Mouse (Mus musculus) CD4-positive, CD25-positive, alpha-beta regulatory T cell, adult 4 months (primary cell): Measurements from ENCODE around the gene Slco3a1. TPM values are rescaled to one million over a fixed set of nuclear protein-coding genes. Genes with fewer than 3 reads are reported as not detected.

Experiments
- ATAC-seq: one replicate; pipeline ENCODE4 v1.8.0; 2017
- polyA plus RNA-seq, 2 experiments: library from polyadenylated mRNA; unstranded; fragments of 100-300 nt; shearing (Covaris generic); gene quantifications; one replicate each; pipeline ENCODE4 v1.2.1; 2017

The Slco3a1 gene
- polyA plus RNA-seq: 10 to 100 TPM; 16.7 to 18.0 TPM

DNA sequence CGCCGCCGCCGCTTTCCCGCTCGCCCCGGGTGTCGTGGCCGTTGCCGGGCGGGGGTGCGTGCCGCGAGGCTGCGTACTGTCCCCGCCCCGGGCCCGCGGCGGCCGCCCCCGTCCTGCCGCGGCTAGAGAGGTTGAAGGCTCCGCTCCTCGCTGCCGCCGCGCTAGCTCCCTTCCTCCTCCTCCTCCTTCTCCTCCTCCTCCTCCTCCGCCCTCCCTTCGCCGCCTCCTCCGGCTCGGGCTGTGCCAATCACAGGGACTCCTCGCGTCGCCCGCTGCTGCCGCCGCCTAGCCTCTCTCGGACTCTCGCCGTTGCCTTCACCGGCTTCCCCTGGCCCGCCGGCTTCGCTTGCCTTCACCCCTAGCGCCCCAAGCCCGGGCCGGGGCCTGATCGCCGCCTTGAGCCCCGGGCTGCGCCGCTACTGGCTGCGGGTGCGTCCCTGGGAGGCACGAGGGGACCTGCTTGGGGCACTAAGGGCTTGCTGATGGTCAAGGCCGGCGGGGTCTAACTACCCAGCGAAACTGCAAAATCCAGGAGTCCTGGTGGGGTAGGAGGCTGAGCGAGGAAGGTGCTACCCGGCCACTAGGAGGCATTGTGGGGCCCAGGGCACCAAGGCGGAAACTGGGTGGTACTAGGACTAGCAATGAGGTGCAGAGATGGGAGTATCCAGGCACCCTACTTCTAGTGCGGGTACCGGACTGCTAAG lies at the start of gene Slco3a1:
Gene Slco3a1, minus strand, starts transcription at position 173 of the 704 bp plus-strand sequence.
- peak; percentile 73 for ATAC-seq

DNA sequence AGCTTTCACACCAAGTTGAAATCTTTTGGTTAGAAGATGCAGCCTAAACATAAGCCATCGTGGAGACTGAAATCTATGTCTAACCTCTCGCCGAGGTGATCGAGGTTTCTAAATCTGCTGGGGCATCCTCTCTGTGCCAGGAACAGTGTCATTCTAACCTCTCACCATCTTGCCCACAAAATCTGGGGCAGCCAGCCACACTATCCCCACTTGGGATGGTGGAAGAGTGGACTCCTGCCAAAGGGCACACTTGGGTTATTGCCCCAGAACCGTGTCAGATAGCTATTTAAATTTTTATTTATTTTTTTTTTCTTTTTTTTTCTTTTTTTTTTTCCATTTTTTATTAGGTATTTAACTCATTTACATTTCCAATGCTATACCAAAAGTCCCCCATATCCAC lies 46.4 kb upstream of the Slco3a1 start:
- no peak for ATAC-seq

DNA sequence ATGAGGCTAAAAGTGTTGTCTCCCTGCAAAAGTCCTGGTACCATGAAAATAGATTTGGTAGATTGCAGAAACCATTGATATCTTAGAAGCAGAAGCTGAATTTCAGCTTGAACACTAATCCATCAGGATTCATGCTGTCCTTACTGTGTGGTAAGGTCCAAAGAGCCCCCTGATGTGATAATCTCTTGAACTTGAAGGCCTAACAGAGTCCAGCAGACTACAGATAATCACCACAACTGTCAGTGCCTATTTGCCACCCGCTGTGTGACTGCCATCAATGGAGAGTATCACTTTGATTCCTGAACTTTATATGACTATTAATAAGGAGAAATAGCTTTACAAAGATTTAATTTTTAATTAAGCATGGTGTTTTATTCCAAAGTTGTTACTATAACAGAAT lies 24.8 kb upstream of the Slco3a1 start:
- ATAC-seq: no peak

DNA sequence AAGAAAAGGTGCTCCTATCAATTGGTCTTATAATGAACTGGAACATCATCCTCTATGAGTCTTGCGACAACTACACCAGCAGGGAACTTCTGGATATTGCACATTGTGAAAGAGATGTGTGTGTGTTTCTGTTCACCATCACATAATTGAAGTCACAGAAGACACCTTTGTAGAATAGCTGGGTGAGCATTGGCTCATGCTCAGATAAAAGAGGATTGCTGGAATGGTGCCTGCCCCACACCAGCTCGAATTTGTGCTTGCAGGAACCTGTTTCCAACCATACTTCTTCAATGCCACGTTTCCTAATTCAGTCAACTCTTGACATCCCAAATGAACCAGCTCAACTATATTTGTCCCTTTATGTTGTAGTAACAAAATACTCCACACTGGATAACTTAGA lies 21.1 kb upstream of the Slco3a1 start:
- ATAC-seq: no peak

DNA sequence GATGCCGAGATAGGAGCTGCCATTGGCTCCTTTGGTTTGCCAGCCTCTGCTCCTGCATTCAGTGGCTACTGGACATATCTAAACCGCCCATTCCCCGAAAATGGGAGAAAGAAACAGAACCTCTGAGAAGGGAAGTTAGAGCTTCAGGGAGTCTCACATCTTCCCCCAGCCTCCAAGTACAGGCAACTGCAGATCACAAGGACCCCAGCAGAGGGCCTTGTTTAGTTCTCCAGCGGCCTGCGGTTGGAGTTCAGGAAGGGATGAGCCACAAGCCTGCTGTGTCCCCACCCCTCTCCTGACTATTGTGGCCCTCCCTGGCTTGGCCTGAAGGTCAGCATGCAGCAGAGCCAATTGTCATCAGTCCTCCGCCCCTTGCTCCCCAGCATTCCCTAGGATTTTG lies 836 bp upstream of the Slco3a1 start:
- ATAC-seq: peak; percentile 13

DNA sequence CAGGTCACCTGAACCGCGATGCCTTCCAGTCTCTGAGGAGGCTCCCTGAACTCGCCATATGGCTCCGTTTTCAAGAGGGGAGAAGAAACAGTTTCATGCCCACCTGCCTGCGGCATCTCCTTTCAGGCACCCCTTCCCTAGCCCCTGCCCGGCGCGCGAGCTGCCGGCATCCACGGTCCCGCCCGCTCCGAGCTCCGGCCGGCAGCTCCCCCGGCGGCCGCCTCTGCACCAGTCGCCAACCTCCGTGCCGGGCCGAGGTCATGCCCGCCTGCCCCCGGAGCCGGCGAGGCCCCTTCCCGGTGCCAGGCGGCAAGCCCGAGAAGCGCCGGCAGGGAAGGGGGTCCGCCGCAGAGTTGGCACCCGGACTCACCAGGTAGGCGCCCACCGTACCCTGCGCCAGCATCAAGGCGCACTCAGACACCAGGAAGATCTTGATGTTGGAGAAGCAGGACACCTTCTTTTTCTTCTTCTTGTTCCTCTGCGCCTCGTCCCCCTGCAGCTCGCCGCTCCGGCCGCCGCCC lies 479 bp downstream of the Slco3a1 start:
- ATAC-seq: peak; percentile 15

DNA sequence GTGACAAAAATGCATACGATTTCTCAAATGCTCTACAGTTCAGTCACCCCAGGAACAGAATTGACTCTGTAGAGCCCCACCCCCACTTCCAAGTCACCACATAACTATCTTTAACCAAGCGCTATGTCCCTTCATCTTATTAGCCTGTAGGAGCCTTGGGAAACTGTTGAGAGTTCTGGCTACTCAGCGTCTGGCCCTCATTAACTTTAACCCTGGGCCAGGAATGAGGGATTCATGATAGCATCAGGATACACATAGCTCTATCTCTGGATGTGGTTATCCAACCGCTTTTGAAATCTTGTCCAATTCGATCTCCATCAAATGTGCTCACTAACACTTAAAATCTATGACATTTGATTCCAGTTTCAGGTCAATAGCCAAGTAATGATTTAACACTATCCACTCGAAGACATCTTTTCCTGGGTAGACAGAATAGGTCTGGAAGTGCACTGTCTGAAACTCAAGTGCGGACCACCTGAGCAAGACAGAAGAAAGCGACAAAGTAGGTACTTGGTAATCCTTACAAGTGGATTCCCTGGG lies 1.4 kb downstream of the Slco3a1 start:
- no peak for ATAC-seq

DNA sequence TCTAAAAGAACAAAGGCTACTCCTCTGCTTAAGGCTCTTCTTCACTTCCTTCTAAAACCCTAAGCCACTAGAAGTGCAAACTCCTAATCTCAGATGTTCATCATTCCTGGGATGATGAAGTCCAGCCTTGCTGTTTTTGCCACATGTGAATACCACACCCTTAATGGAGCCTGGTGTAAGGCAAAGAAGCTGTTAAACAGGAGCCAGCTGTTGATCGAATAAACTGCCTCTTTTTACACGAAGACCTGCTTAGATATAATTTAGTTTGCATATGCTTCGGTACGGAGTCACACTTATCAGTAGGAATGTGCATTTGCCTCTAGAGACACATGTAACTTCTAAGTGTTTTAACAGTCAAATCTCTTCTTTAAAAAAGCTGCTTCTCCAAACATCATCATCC lies 2.0 kb downstream of the Slco3a1 start:
- ATAC-seq: no peak

DNA sequence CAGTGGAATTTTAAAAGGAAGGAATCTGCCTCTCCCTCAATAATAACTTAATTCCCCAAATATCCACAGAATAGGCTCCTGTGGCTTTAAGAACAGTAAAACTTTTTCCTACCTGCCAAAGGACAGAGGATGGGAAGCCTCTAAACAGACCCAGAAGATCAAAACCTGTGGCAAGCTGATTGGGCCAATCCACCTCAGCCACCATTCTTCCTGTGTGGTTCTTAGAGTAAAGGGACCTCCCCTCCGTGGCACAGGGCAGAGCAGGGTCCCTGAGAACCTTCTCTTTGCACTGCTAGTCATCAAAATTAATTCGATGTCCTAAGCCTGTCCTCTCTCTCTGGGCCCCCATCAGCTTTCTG lies 2.6 kb downstream of the Slco3a1 start:
- ATAC-seq: peak; percentile 57

DNA sequence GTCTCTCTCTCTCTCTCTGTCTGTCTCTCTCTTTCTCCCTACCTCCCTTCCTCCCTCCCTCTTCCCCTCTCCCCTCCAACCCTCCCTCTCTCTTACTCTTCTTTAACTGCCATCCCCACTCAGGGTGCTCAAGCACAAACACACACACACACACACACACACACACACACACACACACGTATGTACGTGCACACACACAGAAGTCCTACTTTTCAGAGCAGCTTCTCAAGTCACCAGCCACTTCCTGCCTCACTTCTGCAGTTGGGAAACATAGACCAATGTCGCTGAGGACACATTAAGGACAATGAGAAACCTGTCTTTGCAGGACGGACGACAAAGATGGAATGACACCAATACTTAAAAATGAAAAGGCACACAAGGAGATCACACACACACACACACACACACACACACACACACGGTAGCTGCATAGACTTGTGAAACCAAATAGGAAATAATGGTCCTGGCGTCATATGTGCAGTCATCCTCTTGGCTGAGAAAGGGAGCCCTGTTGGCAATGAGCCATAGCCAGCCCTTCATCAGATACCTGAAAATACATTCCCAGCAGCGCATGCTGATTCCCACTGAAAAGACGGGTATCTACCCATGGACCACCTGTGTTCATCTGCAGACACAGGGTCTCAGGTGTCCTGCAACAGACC lies 3.1 kb downstream of the Slco3a1 start:
- ATAC-seq: peak; percentile 8

DNA sequence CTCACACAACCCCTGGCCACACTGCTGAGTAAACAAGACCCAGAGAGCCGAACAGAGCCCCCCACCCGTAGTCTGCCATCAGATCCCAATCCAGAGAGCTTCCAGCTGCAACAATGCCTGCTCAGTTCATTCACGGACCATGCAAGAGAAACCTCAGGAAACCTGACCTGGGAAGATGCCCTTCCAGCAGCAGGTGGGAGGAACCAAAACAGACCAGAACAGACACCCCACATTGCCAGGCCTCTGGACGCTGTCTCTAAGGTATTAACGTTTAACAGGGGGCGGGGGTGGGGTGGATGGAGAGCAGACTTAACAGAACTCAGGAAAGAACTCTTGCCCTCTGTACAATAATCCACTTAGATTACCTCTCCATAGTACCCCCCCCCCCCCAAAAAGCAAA lies 4.9 kb downstream of the Slco3a1 start:
- ATAC-seq: no peak

DNA sequence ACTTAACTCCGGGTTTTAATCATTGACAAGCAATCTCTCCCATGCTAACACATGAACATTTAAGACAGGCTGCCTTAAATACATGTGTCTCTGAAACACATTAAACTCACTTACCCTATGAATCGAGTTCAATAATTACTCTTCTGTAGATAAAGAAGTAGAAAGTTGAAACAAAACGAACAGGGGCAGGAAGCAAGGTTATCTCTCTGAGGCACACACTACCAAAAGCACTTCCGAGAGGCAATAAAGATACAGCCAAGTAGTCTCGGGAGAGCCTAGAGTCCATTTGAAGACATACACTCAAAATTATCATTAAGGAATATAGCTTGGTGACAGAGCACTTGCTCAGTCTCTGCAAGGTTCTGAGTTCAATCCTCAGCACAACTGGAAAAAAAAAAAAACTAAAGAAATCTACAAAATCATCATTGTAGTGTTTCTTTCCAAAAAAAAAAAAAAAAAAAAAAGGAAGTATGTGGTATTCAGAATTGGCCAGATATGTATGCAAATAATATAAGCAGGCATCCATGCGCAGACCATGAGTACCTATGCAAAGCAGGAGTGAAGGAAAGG lies 5.5 kb downstream of the Slco3a1 start:
- no peak for ATAC-seq

DNA sequence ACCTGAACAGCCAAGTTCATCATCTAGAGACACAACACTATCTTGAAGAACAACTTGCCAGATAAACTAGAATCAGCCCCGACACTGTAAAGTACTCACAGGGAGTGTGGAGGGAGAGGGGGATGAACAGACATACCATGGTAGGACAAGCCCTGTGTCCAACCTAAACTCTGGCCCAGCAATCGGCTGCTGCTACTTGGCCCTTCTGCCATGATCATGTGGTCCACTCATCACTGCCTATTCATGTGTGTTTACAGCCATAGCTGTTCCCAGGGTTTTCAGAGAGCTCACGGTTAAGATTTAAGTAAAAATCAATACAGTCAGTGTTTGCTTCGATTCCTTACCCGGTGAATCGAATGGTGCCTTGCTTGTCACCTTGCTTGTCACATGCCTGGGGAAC lies 7.9 kb downstream of the Slco3a1 start:
- no peak for ATAC-seq

DNA sequence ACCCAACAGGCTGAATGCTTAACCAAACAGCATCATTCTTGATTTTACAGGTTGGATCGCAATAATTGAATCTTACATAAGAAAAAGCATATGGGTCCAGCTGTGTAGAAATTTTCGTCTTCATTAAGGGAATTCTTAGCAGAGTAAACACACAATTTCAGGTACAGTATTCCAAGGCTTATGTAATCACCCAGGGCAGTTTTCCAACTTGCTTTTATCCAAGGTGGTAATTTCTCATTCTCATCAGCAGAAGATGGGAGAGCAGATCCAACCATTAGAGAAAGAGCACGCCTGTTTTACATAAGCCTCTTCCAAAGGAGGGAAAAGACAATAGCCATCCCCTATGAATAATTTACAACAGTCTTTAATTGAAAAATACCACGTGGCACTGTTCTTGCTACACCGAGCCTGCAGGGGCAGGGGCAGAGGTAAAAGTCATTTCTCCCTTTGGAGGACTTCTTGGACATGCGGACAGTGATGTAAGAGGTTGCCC lies 9.0 kb downstream of the Slco3a1 start:
- no peak for ATAC-seq

DNA sequence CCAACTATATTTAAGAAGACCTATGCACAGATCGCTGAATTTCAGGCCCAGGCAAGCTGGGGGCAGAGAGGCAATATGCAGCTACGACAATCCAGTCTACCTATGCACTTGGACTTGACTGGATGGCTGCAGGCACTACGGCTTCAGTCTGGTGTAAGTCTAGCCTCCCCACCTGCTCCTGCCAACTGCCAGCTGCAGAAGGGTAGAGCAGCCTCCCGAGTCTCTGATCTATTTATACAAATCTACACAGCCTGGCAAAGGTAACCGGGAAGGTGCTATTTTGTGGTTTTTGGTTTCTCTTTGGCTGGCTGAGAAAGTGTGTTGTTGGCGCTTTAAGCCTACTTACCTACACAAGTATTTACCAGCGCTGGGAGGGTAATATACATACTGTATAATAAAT lies 10.3 kb downstream of the Slco3a1 start:
- peak; percentile 62 for ATAC-seq

DNA sequence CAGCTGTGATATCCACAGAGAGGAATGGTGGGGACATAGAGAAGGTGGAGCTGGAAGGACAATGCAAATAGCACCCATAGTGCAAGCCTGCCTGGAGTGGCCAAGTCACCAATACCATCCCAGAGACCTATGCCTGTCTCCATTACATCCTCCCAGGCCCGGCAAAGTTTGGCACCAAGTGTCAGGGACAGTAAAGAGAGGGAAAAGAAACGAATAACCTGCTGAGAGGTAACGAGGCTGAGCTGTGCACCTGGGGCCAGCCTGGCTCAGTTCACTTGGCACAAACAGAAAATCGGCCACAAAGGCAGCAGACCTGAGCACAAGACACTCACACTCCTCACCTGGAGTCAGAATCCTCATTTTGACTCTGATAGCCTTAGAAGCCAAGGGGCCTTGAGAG lies 12.6 kb downstream of the Slco3a1 start:
- ATAC-seq: no peak

DNA sequence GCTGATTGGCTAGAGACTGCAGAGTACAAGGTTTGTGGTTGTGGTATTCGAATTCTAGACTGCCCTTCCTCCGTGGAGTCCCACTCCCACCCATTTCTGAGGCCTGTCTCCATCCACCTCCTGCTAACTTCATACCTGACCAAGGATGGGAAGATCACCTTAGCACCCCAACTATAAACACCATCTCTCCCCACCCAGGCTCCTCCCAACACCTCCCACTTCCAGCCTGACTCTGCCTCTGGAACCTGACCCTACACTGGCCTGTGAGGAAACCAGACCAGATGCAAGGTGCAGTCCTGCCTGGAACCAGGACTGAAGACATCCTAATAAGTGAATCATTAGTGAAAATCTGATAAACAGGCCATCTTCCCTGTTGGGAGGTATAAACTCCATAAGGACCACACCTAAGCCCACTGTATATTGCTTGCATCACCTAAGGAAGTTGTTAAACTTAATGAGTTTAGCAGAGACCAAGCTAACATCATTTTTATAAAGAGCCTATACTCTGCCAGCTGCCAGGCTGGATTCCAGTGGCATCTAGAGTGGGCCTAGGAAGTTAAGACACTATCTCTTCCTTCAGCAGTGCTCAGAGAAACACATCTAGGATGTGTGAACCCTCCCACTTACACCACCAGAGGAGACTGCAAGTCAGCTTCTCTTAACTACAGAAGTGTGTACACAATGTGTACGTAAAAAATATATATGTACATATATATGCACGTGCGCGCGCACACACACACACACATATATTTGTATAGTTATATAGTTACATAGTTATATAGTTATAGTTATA lies 13.5 kb downstream of the Slco3a1 start:
- no peak for ATAC-seq

DNA sequence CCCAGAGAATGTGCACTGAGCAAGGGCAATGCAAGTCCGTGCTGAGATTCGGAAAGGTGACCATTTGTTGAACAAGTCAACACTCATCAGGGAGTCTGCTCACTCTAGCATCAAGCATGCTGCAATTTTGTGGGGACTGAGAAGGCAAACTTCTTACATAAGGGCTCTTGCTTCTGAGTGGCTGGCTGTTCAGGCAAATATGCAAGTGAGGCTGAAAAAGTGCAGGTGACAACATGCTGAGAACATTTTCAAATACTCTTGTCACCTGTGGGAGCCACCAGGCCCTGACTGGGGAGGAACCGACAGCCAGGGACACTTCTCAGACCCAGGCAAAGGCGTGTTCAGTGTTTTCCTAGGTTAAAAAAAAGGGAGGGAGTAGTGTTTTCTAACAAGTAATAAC lies 18.4 kb downstream of the Slco3a1 start:
- no peak for ATAC-seq

DNA sequence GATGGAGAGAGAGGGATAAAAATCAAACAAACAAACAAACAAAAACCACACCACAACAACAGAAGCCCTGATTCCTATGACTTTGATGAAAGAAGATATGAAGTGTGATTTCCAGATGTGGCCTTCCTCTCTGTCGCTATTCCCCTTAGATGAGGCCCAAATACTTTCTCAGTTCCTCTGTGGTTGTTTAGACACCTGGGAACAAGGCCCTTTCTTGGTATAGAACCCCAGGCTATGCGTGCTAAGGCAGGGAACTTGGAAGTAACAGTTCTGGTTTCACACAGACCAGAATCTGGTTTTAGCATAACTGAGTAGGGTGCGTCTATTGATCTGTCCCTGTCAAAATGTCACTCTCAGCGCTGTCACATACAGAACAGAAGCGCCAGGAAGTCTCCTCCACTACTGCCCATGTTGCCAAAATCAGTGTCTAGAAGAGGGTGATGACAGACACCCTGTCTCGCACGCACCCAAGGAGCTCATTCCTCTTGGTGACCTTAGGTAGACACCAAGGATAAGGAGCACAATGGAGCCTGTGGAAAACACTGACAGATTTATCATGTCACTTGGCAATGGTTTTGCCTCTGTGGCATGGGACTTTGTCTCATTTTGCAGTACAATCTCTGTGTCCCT lies 23.0 kb downstream of the Slco3a1 start:
- no peak for ATAC-seq

DNA sequence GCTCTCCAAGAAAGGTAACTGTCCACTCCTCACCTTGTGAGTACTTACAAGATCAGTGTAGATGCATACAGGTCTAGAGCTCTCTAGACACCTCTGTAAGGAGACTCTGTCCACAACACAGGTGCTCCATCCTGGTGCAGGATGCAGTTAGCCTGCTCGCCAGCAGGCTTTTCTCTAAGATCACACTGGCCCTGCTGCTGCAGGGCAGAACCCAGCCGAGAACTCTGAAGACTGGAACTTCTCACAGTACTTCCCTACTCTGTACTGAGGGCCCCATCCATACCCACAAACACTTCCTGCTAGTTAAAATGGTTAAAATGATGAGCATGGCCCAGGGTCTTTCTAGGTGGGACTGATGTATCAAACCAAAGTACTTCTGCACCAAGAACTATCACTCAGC lies 24.7 kb downstream of the Slco3a1 start:
- ATAC-seq: peak; percentile 37

DNA sequence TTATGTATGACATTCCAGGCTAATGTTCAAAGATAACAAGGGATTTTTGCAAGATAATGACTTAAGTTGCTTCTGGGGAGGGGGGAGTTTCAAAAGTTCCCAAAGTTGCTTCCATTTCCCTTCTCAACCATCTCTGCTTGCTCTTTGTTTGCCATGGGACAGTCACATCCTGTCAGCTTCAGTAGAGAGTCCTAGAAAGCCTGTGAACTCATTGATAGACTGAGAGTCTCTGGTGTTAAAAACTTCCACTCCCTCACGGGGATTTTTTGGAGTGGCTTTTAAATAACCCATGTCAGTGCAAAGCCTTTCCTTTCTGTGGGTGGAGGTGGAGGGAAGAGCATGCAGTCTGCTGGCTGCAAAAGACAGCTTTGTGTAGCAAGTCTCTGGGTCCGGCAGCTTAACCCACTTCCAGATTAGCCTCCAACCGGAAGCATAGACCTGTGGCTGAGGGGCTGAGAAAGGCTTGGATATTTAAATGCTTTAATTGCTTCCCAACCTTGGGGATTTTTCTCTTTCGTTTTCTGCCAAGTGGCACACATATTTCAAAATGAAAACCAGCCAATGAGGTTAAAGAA lies 25.3 kb downstream of the Slco3a1 start:
- peak; percentile 60 for ATAC-seq

DNA sequence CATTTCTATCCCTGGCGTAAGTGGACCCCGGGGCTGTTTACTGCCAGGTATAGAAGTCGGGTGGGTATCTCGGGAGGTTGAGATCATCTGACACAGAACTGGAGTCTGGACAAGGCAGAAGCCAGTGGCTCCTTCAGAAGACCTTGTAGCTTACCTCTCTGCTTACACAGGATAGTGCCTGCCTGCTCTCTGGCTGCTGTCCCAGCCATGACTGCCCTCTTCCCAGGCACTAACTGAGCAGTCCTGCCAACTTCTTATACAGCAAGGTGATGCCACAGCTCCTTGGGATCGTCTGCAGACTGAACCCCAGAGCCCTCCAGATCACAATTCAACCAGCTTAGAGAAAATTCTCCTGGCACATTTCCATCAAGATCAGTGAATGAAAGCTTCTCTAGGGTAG lies 26.4 kb downstream of the Slco3a1 start:
- ATAC-seq: no peak
